Mouse (Mus musculus) liver, adult 2 months (tissue): ENCODE data around the gene Pank1.

Source experiments
- CTCF ChIP-seq: fragments of 200-500 bp; IDR thresholded peaks from 2 replicates; pipeline ENCODE4 v1.5.1; 2011; ENCODE audit warnings: low read depth, low read length, control low read depth
- POLR2A ChIP-seq: fragments of 200-500 bp; IDR thresholded peaks from 2 replicates; pipeline ENCODE4 v1.6.1; 2011; ENCODE audit warnings: low read length, control low read depth; ENCODE audit not compliant: insufficient read depth; ENCODE audit errors: extremely low read depth

- TF ChIP-seq POLR2A (no peak), CTCF (no peak)
These were observed 11.7 kb upstream of the Pank1 start for GRCm38 (mm10) chr19:34890981-34891380.
